Mouse (Mus musculus): Measurements from ENCODE around the gene BC052040.

The BC052040 gene

DNA sequence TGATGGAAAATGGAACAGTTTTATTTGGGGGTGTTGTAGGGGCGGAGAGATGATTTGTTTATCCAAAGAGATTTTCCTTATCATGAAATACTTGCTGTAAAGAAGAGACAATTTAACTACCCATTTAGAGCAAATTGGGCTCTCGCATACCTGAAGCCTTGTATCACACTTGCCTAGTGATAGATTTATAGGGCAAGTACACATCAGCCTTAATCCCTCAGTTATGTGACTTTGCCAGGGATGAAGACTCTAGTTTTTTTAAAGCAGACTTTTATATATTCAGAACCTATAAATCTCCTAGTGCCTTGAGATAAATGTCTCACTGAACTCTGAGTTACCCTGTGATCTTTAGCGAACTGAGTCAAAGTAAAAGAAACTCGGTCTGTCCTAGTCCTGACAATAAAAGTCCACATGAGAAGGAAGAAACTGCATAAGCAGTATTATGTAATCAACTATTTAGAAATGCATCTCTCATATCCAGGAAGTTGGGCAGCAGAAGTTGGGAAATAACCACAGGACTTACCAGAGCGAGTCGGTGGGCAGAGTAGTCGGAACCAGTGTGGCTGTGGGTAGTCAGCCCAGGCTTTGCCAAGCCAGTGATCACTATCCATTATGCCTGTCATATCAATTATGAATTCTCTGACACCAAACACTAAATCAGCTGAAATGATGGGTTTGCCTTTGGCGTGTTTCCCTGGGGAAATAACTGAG, 183.2 kb downstream of the BC052040 start:
- in situ Hi-C loops (cut with MboI, MseI) = no loop called here

DNA sequence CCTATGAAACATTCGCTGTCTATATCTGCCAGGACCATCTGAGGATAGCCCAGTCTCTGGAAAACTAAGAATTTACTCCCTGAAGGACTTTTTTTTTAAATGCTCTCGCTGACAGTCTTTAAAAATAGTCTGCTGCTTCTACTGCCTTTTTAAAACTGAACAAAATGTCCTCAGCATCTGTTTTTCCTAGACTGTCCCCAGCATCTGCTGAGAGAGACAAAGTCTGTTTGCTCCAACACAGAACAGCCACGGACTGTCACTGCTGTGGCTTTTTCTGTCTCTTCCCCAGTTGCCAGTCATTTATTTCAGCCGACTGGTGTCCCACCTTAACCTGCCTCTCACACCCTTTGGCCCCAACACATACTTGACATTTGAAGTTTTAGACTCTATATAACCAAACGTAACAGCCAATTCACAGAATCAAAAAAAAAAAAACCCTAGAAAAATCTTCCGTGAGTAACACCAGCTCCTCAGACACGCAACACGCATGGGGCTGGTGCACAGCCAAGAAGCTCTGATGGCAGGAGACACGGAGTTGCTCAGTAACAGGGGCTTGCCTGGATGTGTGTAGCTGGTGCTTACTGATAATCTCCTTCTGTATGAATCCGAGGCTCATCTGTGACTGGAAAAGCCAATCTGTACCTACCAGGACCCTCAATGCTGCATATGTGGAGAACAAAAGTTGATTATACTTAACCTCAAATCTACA, 188.2 kb downstream of the BC052040 start:
- in situ Hi-C loops (cut with MboI, MseI) = no loop called here

GRCm38 (mm10) chr2:115772709-115773108, 191.2 kb downstream of the BC052040 start:
- in situ Hi-C loops (cut with MboI, MseI) = no loop called here

- in situ Hi-C loops (cut with MboI, MseI) = no loop called here
Observed at GRCm38 (mm10) chr2:115774153-115774908, 192.8 kb downstream of the BC052040 start.

- in situ Hi-C loops (cut with MboI, MseI) = no loop called here
Observed at GRCm38 (mm10) chr2:115775488-115776217, 194.1 kb downstream of the BC052040 start.

- in situ Hi-C loops (cut with MboI, MseI) = no loop called here
Observed at GRCm38 (mm10) chr2:115776924-115777860, 195.7 kb downstream of the BC052040 start.

DNA sequence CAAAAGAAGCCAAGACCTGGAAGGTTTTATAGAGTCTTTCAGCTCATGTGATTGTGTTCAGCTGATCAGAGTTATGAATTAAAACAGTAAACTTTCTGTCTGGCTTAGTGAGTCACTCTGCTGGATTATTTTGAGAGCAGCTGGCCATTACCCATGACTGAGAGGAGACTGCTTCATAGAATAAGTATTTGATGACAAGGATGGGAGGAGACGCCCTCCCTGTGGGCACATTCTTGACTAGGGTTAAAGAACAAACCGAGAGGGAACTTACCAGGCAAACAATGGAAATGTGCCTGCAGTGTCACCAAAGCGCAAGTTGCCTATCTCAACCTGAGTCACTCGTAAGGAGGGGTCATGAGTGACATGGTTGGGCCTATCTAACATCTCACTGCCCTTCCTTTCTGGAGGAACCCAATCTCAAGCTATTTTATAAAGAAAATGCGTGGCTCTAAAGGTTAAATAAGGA, 199.1 kb downstream of the BC052040 start:
- in situ Hi-C loops (cut with MboI, MseI) = no loop called here

GRCm38 (mm10) chr2:115785687-115786086, 204.2 kb downstream of the BC052040 start:
- in situ Hi-C loops (cut with MboI, MseI) = no loop called here

DNA sequence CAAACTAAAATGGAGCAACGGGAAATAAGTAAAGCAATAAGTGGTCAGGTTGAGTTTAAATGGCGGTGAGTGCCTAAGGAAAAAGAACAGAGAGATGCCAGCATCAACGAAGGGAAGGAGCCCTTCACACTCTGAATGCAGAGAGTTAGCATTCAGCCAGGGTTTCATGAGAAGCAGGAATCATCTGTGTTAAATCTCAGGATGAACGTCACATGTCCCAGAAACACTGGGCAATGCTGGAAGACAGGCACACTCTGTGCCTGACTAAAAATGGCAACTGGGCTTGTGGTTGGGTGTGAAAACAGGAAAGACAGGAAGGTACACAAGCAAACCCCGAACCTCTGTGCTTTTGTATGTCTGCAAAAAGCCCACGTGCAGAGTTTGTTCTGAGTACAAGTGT, 217.3 kb downstream of the BC052040 start:
- in situ Hi-C loops (cut with MboI, MseI) = no loop called here

DNA sequence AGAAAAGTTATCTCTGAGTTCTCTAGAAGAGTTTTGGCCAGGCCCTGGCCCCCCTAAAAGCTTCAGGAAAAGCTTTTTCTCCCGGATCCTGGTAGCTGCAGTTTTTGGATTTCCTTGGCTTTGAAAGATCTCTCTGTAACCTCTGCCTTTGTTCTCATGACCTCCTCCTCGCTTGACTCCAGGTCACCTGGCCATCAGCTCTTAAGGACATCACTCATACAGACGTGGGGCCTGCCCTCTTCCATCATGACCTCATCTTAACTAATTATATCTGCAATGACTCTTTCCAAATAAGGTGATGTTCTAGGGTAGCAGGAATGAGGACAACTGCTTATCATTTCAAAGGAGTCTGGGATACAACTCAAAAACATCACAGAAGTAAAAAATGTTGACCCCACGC, 226.9 kb downstream of the BC052040 start:
- in situ Hi-C loops (cut with MboI, MseI) = no loop called here

GRCm38 (mm10) chr2:115813316-115813715, 231.8 kb downstream of the BC052040 start:
- in situ Hi-C loops (cut with MboI, MseI) = no loop called here

DNA sequence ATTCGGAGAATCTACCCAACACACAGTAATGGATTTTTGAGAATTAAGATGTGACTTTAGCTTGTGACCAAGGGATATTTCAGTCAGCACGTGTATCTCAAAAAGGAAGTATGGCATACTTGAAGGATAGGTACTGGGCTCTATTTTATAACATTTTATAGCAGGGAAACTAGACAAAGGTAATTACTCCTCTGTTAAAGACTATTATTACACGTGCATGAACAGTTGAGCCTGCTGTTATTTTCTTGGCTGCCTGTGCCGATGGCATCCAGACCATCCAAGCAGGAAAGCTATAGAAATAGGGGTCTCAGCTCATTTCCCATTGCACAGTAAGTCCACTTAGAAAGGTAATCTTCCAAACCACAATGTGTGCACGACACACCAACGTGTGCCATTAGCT, 232.2 kb downstream of the BC052040 start:
- in situ Hi-C loops (cut with MboI, MseI) = no loop called here

DNA sequence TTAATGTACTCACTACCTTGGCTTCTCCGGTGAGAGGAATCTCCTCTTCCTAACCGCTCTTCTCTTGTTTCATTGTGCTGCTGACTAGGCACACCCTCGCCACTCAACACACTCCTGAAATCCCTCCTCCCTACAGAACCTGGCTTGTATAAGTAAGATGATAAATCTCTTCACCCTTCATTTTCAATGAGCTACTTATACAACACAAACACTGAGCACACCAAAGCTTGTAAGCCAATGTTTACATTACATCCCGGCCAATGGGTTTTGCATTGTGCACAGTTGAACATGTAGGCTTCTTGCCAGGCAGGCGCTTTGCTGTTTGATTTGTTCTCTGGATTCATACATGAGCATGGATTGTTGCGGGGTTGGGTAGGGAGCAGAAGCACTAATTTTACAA, 236.4 kb downstream of the BC052040 start:
- in situ Hi-C loops (cut with MboI, MseI) = no loop called here

DNA sequence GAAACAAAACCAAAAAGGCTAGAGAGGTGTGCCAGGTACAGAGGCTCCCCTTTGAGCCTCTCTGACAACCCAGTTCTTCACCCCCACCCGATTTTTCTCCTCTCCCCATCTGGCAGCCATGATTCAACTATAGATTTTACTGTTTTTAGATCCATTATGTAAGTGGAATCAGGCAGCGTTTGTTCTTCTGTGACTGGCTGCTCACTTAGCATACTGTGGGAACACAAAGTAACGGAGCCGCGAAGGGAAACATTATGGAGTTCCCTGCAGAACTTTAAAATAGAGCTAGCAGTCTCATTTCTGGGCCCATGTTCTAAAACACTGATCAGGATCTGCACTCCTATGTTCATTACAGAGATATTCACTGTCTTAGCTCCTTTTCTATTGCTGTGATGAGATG, 240.8 kb downstream of the BC052040 start:
- in situ Hi-C loops (cut with MboI, MseI) = no loop called here

Data from T-helper 2 cell (primary cell).